Mouse (Mus musculus) right cerebral cortex, postnatal 14 days (tissue): Measurements from ENCODE around the gene Gm20388.
"Not testable (repeated sequence)": the region's sequence is repeated elsewhere in the genome, so short reads cannot be mapped to it uniquely, and the experiment has no call there.

Source experiments
- DNase-seq: peaks from one replicate; pipeline ENCODE4 v3.0.0; 2022

The Gm20388 gene

DNA sequence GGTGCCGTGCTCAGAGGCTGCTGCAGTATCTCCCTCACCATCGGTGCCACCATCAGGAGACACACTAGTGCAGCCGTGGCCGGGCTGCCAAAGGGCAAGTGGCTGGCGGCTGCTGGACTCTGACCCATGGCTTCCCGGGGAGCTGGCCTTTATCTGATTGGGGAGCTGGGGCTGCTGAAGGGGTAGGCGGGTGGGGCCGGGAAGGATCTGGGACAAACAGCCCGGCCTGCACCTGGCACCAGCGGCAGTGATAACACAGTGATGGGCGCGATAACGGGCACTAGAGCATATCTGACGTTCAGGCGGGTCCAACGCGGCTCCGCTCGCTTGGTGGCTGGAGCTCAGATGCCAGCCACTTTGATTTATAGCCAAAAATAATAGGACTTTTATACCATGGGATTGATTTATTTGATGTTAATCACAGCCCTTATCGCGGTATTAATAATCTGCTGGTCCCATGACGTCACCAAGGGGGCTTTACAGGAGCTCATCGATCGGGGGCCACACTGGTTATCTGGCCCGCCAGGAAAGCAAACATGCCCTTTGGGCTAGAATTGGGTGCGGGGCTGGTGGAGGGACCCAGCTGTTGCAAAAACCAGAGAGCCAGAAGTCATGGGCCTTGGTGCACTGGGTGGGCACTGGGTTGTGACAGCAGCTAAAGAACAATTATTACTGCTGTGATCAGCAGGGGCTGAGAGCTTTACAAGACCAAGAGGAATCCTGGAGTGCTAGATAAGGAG is 2396.2 kb downstream of the Gm20388 start:
- no peak for DNase-seq

DNA sequence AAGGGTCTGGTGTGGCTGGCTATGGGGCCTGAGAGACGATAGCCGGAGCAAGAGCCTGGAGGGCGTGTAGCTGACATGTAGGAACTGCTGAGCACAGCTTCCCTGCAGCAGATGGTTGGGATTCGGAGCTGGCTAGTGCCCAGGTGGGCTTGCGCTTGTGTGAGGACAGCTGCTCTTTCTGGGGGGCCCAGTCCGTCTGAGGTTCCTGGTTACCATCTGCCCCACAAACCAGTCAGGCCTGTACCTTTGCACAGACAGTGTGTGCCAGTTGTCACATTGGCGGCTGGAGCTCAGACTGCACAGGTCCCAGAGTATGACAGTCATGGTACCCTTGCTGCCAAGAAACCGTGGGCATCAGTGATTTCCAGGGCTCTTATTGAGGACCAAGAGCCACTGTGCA is 2397.2 kb downstream of the Gm20388 start:
- DNase-seq: peak; percentile 30

DNA sequence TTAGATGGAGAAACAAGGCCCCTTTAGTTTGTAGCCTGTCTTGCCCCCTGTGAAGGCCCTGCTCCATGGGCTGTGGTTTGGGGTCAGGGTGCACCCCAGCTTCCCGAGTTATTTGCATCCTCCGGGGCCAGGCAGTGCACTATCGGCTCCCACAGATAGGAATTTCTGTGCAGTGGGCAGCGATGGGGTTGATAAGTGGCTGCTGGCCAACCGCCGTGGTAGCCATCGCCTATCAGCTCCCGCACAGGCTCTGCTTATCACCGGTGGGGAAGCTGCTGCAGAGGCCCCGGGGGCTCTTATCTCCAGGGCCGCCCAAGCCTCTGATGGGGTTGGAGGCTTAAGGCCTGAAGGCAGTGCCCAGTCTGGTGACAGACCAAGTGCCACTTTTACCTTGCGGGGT is 2398.6 kb downstream of the Gm20388 start:
- no peak for DNase-seq

DNA sequence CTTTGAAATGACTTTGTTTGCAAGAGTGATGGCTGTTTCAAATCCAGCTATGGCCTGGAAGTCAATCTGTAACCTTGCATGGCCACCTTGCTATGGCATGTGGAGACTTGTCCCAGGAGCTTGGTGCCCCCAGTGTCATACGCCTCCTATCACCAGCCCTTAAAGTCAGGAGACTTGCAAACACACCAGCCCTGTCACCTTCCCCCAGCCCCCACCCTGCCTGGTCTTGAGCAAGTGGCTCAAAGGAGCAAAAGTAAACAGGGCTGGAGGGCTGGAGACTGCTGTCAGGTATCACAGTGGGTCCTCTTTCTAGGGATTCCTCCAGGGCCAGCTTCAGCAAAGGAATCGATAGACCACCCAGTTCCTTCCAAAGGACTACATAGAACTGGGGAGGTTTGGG is 2400.5 kb downstream of the Gm20388 start:
- DNase-seq: no peak

DNA sequence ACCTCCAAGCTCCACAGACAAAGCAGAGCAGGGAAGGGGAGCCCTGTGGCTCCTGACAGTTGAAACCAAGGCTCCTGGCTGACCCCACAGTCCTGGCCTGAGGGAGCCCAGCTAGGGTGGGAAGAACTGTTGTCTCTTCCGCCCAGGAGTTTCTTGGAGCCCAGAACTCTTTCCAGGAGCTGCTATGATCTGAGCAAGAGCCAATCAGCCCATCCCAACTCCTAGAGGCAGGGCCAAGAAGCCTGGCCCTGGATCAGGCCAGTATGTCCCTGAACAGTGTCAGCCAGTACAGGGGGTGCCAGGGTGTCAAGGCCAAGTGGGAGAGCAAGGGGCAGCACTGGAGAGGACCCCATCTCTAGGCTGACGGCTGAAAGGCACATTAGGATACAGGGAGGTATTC is 2401.9 kb downstream of the Gm20388 start:
- DNase-seq: no peak

DNA sequence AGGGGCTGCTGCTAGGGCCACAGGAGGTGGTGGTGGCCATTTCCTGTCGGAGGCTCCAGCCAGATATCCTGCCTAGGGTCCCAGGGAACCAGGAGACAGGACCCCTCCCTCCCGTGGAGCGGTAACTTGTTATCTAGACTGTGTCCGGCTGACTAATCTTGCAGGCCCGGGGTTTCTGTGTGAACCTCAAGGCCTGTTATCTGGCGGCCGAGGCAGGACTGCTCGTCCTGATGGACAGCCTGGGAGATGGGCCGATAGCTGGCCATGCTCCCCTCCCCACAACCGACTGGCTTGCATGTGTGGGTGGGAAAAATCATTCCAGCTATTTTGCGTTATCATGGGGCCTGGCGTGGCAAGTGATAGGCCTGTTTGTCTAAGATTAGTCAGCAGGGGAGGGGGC is 2402.7 kb downstream of the Gm20388 start:
- DNase-seq: no peak

DNA sequence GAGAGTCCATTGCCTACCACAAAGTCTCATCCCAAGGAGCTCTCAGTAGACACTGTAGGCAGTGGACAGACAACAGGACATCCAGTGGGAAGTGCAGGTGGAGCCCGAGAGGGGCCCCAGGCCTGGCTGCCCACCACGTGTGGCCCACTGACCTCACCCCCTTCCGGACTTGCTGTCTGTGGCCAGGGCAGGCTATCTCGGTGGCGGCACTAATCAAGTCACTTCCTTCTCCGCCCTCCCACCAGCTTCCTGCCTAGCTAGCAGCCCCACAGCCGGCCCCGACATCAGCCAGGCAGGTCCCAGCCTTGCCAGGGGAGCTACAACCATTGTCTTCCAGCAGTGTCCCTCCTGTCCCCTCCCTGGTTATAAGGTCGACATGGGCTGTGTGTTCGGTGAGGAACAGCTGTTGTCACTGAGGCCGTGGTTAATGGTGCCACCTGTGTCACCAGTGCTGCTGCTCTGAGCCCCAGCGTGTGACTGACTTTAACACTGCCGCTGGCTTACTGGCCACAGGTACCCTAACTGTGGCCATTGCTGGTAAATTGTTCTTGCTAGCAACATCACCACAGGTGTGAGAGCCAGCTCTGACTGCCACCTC is 2404.4 kb downstream of the Gm20388 start:
- peak; percentile 28 for DNase-seq

DNA sequence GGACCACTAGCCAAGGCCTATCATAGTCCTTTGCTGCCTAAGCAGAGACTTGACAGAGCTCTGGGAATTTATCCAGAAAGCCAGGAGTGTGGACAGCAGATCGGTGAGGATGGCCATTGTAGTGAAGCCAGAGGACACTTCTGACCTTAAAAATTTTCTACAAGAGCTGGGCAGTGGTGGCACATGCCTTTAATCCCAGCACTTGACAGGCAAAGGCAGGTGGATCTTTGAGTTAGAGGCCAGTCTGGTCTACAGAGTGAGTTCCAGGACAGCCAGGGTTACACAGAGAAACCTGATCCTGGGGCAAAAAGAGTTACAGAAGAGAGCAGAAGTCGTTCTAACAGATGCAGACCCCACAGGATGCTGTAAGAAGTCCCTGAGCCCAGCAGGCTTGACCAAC is 2405.8 kb downstream of the Gm20388 start:
- DNase-seq: no peak

DNA sequence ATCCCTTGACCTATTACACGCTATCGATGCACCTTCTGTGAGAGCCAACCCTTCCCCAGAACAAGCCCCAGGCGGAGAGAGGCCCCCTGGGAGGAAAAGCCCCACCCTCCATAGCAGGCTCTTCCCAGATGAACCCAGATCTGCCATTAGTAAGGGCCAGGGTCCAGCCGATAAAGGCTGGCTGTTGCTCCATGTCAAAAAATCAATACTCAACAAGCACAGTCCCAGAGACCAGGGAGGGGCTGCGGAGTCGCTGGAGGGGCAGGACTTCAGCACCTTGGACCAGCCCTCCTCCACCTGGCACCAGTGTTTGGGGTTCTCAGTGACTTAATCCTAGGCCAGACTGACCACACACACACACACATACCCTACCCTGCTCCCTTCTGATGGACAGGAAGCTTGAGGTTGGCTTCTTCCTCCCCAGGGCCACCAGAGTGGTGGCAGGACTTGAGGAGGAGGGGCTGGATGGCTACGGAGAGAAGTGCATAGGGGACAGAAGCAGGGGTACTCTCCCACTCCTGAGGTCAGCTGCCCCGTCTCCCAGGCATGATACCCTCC is 2407.4 kb downstream of the Gm20388 start:
- DNase-seq: no peak

DNA sequence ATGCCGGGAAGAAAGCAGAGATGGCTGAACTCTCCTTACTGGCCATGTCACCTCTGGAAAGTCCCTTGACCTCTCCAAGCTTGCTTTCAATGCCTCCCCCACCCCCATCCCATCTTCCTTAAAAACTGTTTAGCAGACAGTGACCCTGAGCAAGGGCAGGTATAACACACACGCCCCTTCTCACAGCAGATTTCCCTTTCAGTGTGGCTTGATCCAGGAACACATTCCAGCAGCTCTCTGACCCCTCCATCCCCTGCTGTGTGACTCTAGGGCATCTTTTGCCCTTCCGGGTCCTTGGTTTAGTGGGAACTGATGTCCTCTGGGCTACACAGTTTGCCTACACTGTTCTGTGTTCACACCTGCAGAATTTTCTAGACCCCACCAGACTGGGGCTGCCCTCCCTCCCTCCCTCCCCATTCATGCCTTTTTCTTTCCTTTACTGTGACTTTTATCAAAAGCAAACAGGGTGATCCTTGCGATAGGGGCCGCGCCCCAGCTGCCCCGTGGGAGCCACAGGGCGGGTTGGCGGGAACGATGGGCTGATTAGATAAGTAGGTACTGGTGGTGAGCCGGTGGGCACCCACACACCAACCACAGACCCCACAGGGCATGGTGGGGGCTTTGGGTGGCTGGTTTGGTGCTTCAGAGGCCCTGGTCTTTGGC is 2408.5 kb downstream of the Gm20388 start:
- no peak for DNase-seq

DNA sequence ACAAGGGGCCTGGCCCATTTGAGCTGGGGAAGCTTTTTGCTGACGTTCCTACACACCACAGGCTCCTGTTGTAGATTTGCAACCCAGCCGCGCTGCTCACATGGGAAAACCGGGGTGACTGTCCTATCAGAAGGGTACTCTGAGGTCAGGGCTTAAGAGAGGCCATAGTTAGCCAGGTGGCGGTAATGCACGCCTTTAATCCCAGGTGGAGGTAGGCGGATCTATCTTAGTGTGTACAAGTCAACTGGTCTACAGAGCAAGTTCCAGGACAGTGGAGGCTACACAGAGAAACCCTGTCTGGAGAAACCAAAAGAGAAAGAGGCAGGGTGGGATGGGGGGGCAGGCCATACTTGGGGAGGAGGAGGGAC is 2409.1 kb downstream of the Gm20388 start:
- DNase-seq: no peak

DNA sequence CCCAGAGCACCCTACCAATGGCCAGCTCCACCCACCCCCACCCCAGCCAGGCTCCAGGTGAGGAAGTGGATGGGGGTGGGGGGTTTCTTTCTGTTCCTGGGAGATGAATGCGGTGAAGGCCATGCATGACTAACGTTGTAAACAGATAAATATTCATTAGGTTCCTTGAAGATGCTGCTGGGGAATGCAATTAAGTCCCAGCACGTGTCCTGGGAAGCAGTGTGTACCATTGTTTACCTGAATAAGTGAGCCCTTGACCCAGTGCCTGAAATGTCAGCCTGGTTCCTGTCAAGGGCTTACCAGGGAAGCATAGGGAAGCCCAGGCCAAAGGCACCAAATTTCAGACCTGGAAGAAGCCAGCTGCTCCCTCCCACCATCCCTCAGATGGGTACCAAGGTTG is 2409.9 kb downstream of the Gm20388 start:
- no peak for DNase-seq

DNA sequence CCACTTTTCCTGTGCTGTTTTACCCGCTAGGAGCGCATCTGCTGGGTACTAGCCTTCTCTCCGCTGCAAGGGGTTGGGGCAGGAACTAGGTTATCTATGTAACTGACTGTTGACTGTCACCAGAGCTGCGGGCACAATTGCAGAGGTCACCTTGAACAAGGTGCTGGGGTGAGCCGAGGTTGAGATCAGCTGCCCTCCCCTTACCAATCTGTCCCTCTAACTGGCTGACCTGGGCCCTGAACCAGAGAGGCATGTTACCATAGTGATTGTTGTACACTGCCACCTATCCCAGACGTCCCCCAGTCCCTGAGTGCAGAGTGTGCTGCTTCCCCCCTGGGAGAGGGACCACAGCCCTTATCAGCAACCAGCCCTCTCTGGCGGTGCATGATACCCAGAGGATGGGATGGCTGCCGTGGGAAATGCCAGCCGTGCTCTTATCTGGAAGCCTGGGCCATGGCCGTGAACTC is 2410.8 kb downstream of the Gm20388 start:
- no peak for DNase-seq

DNA sequence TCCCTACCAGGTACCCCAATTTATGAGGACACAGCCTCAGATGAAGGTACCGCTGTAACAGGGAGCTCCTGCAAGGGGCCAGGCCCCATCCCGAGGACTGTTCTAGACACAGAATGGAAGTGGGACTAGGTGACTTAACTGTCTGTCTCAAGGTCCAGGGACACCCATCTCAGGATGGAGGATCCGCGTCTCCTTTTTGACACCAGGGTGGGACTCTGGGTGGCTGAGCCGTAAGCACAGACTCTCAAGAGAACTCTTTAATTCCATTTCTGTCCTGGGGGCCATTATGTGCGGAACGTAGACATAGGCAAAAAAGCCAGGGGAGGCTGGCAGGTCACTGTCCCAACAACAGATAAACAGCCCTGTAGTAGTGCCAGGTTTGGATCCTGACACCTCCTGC is 2411.5 kb downstream of the Gm20388 start:
- DNase-seq: no peak

DNA sequence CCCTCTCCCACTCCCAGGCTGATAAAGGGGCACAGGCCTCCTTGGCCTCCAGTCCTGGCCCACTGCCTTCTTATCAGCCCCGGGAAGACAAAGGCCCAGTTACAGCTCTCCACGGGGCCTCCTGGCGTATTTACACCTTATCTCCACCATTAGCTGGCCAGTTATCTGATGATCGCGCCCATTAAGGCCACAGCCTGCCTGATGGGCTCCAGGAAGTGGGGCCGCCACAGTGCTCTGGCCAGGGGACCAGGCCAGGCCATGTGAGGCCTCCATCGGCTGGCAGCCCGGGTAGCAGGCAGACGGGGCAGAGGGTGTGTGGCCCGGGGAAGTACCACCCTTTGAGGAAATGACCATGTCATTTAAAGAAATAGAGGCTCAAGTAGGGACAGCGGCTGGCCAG is 2412.2 kb downstream of the Gm20388 start:
- DNase-seq: no peak

DNA sequence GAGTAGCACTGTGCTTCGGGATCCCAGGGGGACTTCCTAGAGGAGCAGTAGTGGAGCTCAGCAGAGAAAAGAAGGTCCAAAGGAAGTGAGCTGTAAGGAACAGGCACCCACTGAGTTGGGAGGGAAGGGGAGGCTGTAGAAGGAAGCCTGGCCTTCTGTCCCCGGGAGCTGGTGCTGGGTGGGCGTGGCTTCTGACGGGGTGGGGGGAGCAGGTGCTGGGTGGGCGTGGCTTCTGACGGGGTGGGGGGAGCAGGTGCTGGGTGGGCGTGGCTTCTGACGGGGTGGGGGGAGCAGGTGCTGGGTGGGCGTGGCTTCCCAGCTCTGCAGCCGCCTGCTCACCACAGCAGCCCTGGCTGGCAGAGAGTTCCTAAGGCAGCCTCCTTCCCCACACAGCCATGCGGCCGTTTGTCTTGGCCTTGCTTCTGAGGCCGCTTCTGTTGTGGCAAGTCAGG is 2413.3 kb downstream of the Gm20388 start:
- DNase-seq: not testable (repeated sequence)

DNA sequence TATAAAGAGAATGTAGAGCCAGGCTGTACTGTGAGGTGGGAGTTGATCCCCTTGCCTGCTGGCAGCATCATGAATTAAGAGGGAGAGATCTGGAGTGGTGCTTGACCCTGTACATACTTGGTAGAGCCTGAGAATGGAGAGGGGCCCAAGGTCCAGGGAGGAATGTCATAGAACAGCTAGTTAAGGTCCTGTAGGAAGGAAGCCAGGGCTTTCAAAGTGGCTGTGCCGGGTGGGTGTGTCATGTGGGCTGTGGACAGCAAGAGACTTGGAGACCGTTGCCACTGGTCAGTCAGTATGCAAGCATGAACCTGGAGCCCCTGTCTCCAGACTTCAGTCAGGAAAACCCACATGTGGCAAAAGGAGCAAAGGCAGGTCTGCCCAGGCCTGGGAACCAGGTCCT is 2414.6 kb downstream of the Gm20388 start:
- no peak for DNase-seq

DNA sequence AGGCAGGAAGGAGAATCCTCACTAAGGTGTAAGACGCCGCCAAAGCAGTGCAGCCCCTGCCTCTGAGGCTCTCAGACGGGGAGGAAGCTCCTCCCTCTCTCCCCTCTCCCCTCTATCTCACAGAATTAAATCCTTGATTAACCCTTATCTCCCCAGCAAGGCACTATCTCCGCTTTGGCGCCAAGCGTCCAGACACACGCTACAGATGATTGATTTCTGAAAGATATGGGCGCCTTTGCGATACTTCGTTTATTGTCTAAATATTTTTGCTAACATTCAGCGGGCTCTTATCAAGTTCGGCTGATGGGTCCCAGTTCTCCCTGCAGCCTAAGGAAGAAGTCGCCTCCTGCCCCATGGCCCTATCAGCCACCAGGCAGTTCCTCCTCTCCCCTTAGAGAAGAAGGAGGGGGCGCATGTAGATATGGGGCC is 2415.5 kb downstream of the Gm20388 start:
- no peak for DNase-seq

DNA sequence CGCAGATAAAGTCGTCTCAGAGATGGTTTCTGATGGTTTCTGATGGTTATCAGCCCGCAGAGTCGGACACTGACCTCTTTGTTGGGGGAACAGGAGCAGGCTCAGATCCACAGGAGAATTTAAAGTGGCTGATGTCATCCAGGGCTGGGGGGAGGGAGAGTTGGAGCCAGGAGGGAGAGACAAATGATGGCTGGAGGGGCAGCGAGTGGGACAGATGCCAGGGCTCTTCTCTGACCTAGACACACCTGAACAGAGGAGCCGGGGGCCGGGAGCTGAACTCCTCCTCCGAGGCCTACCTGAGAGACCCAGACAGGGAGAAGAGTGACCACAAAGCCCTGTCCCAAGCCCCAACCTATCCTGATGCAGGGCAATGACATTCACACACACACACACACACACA is 2418.4 kb downstream of the Gm20388 start:
- no peak for DNase-seq

DNA sequence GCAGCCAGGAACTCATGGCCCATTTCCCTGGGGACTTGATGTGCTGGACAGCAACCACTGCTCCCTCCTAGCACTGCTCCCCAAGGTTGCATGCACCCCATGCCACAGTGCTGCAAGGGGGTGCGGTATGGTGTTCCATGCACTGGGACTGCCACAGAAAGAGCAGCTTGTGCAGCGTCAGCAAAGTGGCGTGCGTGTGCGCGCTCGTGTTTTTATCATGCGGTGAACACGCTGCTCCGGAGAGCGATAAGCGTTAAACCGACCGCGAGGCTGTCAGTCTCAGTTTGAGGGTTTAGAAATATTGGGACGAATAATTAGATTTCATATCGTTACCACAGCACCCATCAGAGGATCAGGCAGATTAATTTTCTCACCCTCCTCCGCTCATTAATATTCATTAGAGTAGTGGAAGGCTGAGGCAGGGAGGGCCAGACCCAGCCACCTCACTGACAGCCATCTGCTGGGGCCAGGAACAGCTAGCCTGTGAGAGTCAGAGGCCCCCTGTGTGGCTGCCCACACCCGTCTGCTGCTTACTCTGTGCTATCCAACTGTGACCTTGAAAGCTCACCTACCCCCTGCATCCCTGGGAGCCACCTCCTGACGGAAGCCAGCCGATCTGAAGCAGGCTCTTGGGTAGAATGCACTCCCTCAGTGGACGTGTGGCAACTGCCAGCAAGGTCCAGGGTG is 2419.1 kb downstream of the Gm20388 start:
- no peak for DNase-seq

DNA sequence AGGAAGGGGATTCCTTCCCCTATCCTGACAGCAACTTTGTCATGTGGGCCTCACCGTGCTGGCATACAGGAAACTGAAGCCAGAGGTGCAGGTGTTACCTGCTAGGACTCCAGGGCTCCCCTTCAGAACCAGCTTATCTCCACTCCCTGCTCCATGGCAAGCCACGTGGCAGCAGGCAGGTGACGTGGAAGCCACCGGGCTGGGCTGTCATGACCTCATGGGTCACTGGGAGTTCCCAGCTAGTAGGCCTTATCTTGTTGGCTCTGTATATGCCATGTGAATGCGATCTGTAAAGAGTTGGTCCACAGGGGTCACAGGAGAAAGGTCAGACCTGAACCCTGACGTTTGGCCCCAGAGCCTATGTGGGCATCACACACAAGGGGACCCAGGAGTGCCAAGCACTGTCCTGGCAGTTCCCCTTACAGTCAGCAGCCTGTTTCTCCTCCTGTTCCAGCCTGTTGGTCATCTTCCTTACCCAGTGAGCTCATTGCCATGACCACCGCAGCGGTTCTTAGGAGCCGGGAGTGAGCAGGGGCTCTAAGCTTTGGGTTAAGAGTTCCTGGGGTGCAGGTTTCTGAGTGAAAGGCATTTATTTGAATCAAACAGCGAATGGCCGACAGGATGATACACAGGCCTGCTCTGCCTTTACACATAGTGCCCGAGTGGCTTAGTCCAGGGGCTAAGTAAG is 2419.9 kb downstream of the Gm20388 start:
- no peak for DNase-seq

DNA sequence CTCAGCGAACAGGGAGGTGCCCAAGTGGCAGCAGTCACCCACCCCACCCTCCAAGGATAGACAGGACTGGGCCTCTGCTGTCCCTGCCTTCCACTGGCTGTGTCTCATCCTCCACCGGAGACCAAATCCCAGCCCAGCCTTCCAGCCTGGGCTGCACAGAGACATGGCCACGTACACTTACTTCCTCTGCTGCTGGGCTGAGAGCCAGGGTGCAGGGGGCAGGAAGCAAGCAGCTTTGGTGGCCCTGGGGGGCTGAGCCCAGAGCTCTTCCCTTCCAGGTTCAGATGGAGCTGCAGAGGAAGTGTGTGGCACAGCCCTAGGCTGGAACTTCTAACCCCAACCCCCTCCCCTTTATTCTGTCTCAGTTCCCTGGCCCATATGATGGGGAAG is 2420.5 kb downstream of the Gm20388 start:
- no peak for DNase-seq
